Mouse (Mus musculus): ENCODE results near the gene Fbxo36. TPM values are rescaled to one million over a fixed set of nuclear protein-coding genes. Genes with fewer than 3 reads are reported as not detected.

Fbxo36 gene
- polyA plus RNA-seq, 1 experiment from 2014 or later = 8.4 TPM

- Histone ChIP-seq H3K4me1 (replicated peaks) (peaks cover 18% of the 10 kb centered on the region), H3K27me3 (no peaks in the 10 kb centered on the region), H3K9ac (no peak overlapping the region), H3K36me3 (no peaks in the 10 kb centered on the region), H3K4me2 (no peak overlapping the region), H3K4me3 (no peak overlapping the region), H3K9me3 (no peaks in the 10 kb centered on the region), H3K27ac (replicated peaks) (no peak overlapping the region)
- ATAC-seq (ENCODE audit: low FRiP score, low read depth) = no peak
- WGBS = 93% methylated on average over 19 of the region's 19 CpGs
These were observed 97.3 kb downstream of the Fbxo36 start for GRCm38 (mm10) chr1:84936716-84937510.

- Histone ChIP-seq H3K4me2 (no peak overlapping the region), H3K4me3 (no peak overlapping the region), H3K9ac (no peak overlapping the region), H3K9me3 (no peaks in the 10 kb centered on the region), H3K36me3 (no peaks in the 10 kb centered on the region), H3K4me1 (replicated peaks) (peaks cover 5% of the 10 kb centered on the region), H3K27me3 (no peaks in the 10 kb centered on the region), H3K27ac (replicated peaks) (no peak overlapping the region)
- WGBS = 81% methylated on average over 4 of the region's 4 CpGs
- ATAC-seq (ENCODE audit: low FRiP score, low read depth) = no peak
These were observed 99.8 kb downstream of the Fbxo36 start for GRCm38 (mm10) chr1:84939466-84939865.

- no peak for ATAC-seq (ENCODE audit: low FRiP score, low read depth)
- no peak overlapping the region for H3K9ac ChIP-seq
- peaks cover 4% of the 10 kb centered on the region for H3K4me1 ChIP-seq (replicated peaks)
- H3K36me3 ChIP-seq = no peaks in the 10 kb centered on the region
- H3K27me3 ChIP-seq = no peaks in the 10 kb centered on the region
- no peaks in the 10 kb centered on the region for H3K9me3 ChIP-seq
- no peak overlapping the region for H3K27ac ChIP-seq (replicated peaks)
- no peak overlapping the region for H3K4me3 ChIP-seq
- WGBS = 97% methylated on average over 2 of the region's 2 CpGs
- H3K4me2 ChIP-seq = no peak overlapping the region
These were observed 100.7 kb downstream of the Fbxo36 start for GRCm38 (mm10) chr1:84940322-84940721.

DNA sequence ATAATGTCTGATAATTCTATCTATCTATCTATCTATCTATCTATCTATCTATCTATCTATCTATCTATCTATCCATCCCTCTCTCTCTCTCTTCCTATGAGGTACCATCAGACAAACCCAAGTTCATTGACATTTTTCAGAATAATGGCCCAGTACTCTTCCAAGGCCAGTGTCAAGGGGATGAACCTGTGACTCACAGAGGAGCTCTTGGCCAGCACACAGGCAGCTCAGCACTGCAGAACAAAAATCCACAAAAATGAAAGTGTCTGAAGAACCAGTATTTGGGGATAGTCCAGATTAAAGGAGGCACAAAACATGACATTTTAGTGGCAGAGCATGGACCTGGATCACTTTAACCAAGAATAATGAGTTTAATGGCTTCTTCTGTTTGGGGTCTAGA is 103.0 kb downstream of the Fbxo36 start:
- Histone ChIP-seq H3K9ac (no peak overlapping the region), H3K4me2 (no peak overlapping the region), H3K27ac (replicated peaks) (no peak overlapping the region), H3K4me3 (no peak overlapping the region), H3K36me3 (no peaks in the 10 kb centered on the region), H3K27me3 (no peaks in the 10 kb centered on the region), H3K4me1 (replicated peaks) (no peaks in the 10 kb centered on the region), H3K9me3 (no peaks in the 10 kb centered on the region)
- no peak for ATAC-seq (ENCODE audit: low FRiP score, low read depth)

- 95% methylated on average over 4 of the region's 4 CpGs for WGBS
- Histone ChIP-seq H3K27me3 (no peaks in the 10 kb centered on the region), H3K4me2 (no peak overlapping the region)
These were observed 103.9 kb downstream of the Fbxo36 start for GRCm38 (mm10) chr1:84943549-84943948.

GRCm38 (mm10) chr1:84945950-84946349 is 106.3 kb downstream of the Fbxo36 start:
- H3K9me3 ChIP-seq = no peaks in the 10 kb centered on the region

More at GRCm38 (mm10) chr1:84943549-84943948, 103.9 kb downstream of the Fbxo36 start:
- Histone ChIP-seq H3K4me3 (no peak overlapping the region), H3K27ac (replicated peaks) (no peak overlapping the region), H3K4me1 (replicated peaks) (no peaks in the 10 kb centered on the region), H3K36me3 (no peaks in the 10 kb centered on the region), H3K9ac (no peak overlapping the region), H3K9me3 (no peaks in the 10 kb centered on the region)
- ATAC-seq (ENCODE audit: low FRiP score, low read depth) = no peak

DNA sequence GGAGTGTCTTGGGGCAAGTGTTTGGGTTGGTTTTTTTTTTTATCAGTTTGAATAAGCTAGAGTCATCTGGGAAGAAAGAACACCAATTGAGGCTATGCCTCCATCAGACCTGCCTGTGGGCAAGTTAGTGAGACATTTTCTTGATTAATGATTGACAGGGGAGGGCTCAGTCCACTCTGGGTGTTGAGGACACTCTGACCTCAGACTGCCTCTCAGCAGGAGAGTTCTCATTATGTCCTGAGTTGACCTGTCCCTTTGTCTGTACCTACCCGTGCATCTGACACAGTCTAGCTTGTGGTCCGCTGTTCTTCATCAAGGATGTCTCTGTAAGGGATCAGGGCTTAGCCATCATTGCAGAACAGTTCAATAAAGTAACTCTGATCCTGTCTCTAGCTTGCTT is 107.7 kb downstream of the Fbxo36 start:
- no peaks in the 10 kb centered on the region for H3K27me3 ChIP-seq
- H3K9ac ChIP-seq = no peak overlapping the region
- no peak overlapping the region for H3K4me2 ChIP-seq
- no peak overlapping the region for H3K27ac ChIP-seq (replicated peaks)
- no peak overlapping the region for H3K4me3 ChIP-seq
- no peak for ATAC-seq (ENCODE audit: low FRiP score, low read depth)
- WGBS = 54% methylated on average over 2 of the region's 2 CpGs
- no peaks in the 10 kb centered on the region for H3K36me3 ChIP-seq
- no peaks in the 10 kb centered on the region for H3K4me1 ChIP-seq (replicated peaks)
- H3K9me3 ChIP-seq = no peaks in the 10 kb centered on the region

More at GRCm38 (mm10) chr1:84945950-84946349, 106.3 kb downstream of the Fbxo36 start:
- no peaks in the 10 kb centered on the region for H3K36me3 ChIP-seq
- H3K4me3 ChIP-seq = no peak overlapping the region
- no peak overlapping the region for H3K27ac ChIP-seq (replicated peaks)
- WGBS = 87% methylated on average over 3 of the region's 3 CpGs
- no peaks in the 10 kb centered on the region for H3K27me3 ChIP-seq
- ATAC-seq (ENCODE audit: low FRiP score, low read depth) = no peak
- no peak overlapping the region for H3K4me2 ChIP-seq
- H3K9ac ChIP-seq = no peak overlapping the region
- no peaks in the 10 kb centered on the region for H3K4me1 ChIP-seq (replicated peaks)

Other genes starting within 250 kb of the Fbxo36 start
- gene Dner, start 143.6 kb upstream of the Fbxo36 start, polyA plus RNA-seq (2015; fragmentation: Nextera tagmentation; extraction: Ambion mirVana) = 296 and 343 TPM in 2 replicates
- 46.1 and 49.7 TPM in 2 replicates for gene Trip12, start 675 bp downstream of the Fbxo36 start, polyA plus RNA-seq (2015; fragmentation: Nextera tagmentation; extraction: Ambion mirVana)
- 13.1 and 19.0 TPM in 2 replicates for gene Slc16a14, start 95.3 kb downstream of the Fbxo36 start, polyA plus RNA-seq (2015; fragmentation: Nextera tagmentation; extraction: Ambion mirVana)